ENCODE assay signal across 9 mouse cellular contexts in the genomic region with DNA sequence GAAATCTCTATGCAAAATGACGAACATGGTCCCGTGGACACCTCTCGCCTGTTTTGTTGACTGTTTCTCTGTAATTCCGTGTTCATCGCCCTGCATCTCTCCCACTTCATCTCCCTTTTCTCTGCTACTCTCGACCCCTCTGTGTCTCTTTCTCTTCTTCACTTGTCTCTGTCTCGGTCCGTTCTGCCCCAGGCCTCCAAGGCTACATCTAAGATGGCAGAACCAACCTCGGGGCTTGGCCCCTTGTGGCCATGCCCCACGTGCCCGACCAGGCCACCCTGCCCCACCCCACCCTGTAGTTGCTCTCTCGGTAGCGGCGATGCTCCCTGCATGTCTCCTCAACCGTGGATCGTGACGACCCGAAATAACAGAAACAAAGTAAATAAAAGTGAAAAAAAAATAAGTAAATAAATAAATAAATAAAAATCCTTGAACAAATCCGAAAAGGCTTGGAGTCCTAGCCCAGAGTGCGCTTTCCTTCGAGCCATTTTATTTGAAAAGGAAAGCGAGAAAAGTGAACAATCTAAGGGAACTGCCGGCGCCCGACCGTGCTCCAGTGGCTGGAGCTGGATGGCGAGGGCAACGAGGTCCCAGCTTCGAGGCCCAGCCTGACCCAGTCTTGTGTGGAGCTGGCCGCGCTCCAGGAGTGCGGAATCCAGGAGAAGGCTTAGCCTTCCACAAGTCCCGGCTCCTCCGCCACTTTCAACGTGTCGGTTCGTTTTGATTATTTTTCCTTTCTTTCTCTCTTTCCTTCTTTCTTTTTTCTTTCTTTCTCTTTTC.
A peak's percentile ranks its signal among the peaks of the same experiment; 100 is the strongest.
DNase-seq lines count a peak whose midpoint lies in the region; ATAC-seq and TF ChIP-seq lines count a peak whose summit lies in the region.
"Had no signal": no experiment of that assay in that cellular context is flagged by ENCODE, and none has a peak within 500 bp of the region (broad histone marks: within the 10 kb centered on the region; RNA-seq: fewer than 3 reads in every experiment).

No protein-coding gene starts in this region.

- dilution Hi-C loops in CH12.LX (cut with MboI; ENCODE audit: extremely low pct_ligation_motif_present, extremely low pct_unique_long_range_greater_than_20kb, low sequenced_read_pairs), result no loop called here

- no peak for TF ChIP-seq EP300 in CH12.LX (IDR thresholded peaks at IDR 0.05; ENCODE audit: low read length)

- peak overlapping the region; percentile 96 for H3K4me2 ChIP-seq in CH12.LX (ENCODE audit: insufficient read depth, low read depth, poor library complexity, severe bottlenecking)
- peak overlapping the region; percentile 90 for H3K4me2 ChIP-seq in heart, embryonic 15.5 days
- peak overlapping the region; percentile 35 for H3K4me2 ChIP-seq in kidney, embryonic 16.5 days (replicated peaks; ENCODE audit: low read depth, low read length)
- no peak overlapping the region for H3K4me2 ChIP-seq in neural tube, embryonic 14.5 days (ENCODE audit: low read depth, low read length)

- TF ChIP-seq CTCF in CH12.LX (conservative IDR thresholded peaks at IDR 0.05 in 1 of 2, IDR thresholded peaks at IDR 0.05 in 1 of 2; ENCODE audit: low read depth in 2 of 2, low read length in 2 of 2), result no peak

- H3K27ac ChIP-seq in CH12.LX (ENCODE audit: insufficient read depth, low read depth) (no peak overlapping the region), ES-E14 (ENCODE audit: insufficient read depth, low read depth, low read length, poor library complexity, severe bottlenecking) (no peak overlapping the region)
- no peak overlapping the region for H3K27ac ChIP-seq in heart, embryonic 15.5 days
- no peak overlapping the region for H3K27ac ChIP-seq in kidney, embryonic 16.5 days (ENCODE audit: low read length)
- H3K27ac ChIP-seq in neural tube, embryonic 14.5 days (ENCODE audit: low read depth, low read length), result peak overlapping the region; percentile 22; the same call in 1 of the 2 replicates
- H3K27ac ChIP-seq: macrophage had no signal

- DNase-seq in CH12.LX (ENCODE audit: extremely low read depth) (no peak), ES-E14 (ENCODE audit: low read depth, low spot score) (no peak)
- DNase-seq in urinary bladder, postnatal 25 days (ENCODE audit: low spot score), result no peak
- no peak for DNase-seq in urinary bladder, postnatal 36 days (ENCODE audit: low spot score in 2 of 2)
- DNase-seq in frontal cortex, postnatal 25 days (ENCODE audit: low spot score in 2 of 2), result no peak

- 3% methylated on average over 37 of the region's 37 CpGs for WGBS in heart, embryonic 15.5 days
- 8% methylated on average over 37 of the region's 37 CpGs for WGBS in kidney, embryonic 16.5 days
- 2% methylated on average over 37 of the region's 37 CpGs for WGBS in neural tube, embryonic 14.5 days

- H3K9me3 ChIP-seq in CH12.LX (replicated peaks; ENCODE audit: low read length), result peaks cover 17% of the 10 kb centered on the region
- H3K9me3 ChIP-seq in ES-E14 (ENCODE audit: control insufficient read depth, insufficient read depth, low read depth, low read length), result no peaks in the 10 kb centered on the region
- H3K9me3 ChIP-seq in heart, embryonic 15.5 days (replicated peaks), result no peaks in the 10 kb centered on the region
- H3K9me3 ChIP-seq in kidney, embryonic 16.5 days (ENCODE audit: low read length), result no peaks in the 10 kb centered on the region
- H3K9me3 ChIP-seq in neural tube, embryonic 14.5 days (ENCODE audit: control insufficient read depth, low read length), result no peaks in the 10 kb centered on the region

- H3K27me3 ChIP-seq in CH12.LX (replicated peaks), result peaks cover 52% of the 10 kb centered on the region
- H3K27me3 ChIP-seq in heart, embryonic 15.5 days, result peaks cover 76% of the 10 kb centered on the region
- H3K27me3 ChIP-seq in kidney, embryonic 16.5 days (ENCODE audit: insufficient read depth, low read length), result peaks cover 43% of the 10 kb centered on the region
- H3K27me3 ChIP-seq in neural tube, embryonic 14.5 days (ENCODE audit: control insufficient read depth, insufficient read depth, low read length), result peaks cover 42% of the 10 kb centered on the region

- peak overlapping the region in 1 of 3 experiments; percentile 35 for H3K4me3 ChIP-seq in CH12.LX (replicated peaks in 1 of 3; ENCODE audit: low read depth in 2 of 3, low read length in 2 of 3, poor library complexity in 1 of 3)
- peak overlapping the region; percentile 27 to 31; a peak in 2 of 4 replicates for H3K4me3 ChIP-seq in ES-E14 (ENCODE audit: insufficient read depth in 1 of 2, low read depth in 1 of 2, low read length in 2 of 2, poor library complexity in 1 of 2, severe bottlenecking in 1 of 2)
- H3K4me3 ChIP-seq in heart, embryonic 15.5 days, result peak overlapping the region; percentile 59
- 0 out of 2 replicates have a peak overlapping the region, but pooled peaks have one; percentile 12 for H3K4me3 ChIP-seq in kidney, embryonic 16.5 days (ENCODE audit: low read length)
- H3K4me3 ChIP-seq in neural tube, embryonic 14.5 days (ENCODE audit: low read depth, low read length), result no peak overlapping the region

- ATAC-seq in heart, embryonic 15.5 days (replicated peaks; ENCODE audit: insufficient number of reproducible peaks, insufficient read depth, low FRiP score, low read depth), result no peak
- ATAC-seq in kidney, embryonic 16.5 days (ENCODE audit: low FRiP score, low TSS enrichment), result no peak
- ATAC-seq in neural tube, embryonic 14.5 days (ENCODE audit: low read depth), result no peak

- TF ChIP-seq POLR2A in CH12.LX (IDR thresholded peaks at IDR 0.05; ENCODE audit: low read depth, low read length), result no peak

- H3K36me3 ChIP-seq in CH12.LX (replicated peaks in 1 of 2; ENCODE audit: control insufficient read depth in 1 of 2, insufficient read depth in 1 of 2, low read length in 1 of 2) (no peaks in the 10 kb centered on the region), ES-E14 (ENCODE audit: control insufficient read depth, insufficient read depth, low read length, poor library complexity, severe bottlenecking) (no peaks in the 10 kb centered on the region)
- H3K36me3 ChIP-seq in heart, embryonic 15.5 days, result no peaks in the 10 kb centered on the region
- H3K36me3 ChIP-seq in kidney, embryonic 16.5 days (ENCODE audit: insufficient read depth, low read length), result no peaks in the 10 kb centered on the region
- H3K36me3 ChIP-seq in neural tube, embryonic 14.5 days (ENCODE audit: control insufficient read depth, insufficient read depth, low read length), result no peaks in the 10 kb centered on the region

- H3K4me1 ChIP-seq in CH12.LX (ENCODE audit: control insufficient read depth in 1 of 2, insufficient read depth in 2 of 2) (peaks cover 5 to 12% of the 10 kb centered on the region in 2 experiments; a peak in 3 of 4 replicates), ES-E14 (ENCODE audit: control insufficient read depth in 2 of 2, insufficient read depth in 2 of 2, low read length in 2 of 2, poor library complexity in 1 of 2) (peaks cover 0 to 7% of the 10 kb centered on the region in 2 experiments; a peak in 1 of 4 replicates)
- H3K4me1 ChIP-seq in heart, embryonic 15.5 days (replicated peaks), result peaks cover 26% of the 10 kb centered on the region
- peaks cover 55% of the 10 kb centered on the region for H3K4me1 ChIP-seq in kidney, embryonic 16.5 days (ENCODE audit: insufficient read depth, low read length)
- H3K4me1 ChIP-seq in neural tube, embryonic 14.5 days (ENCODE audit: control insufficient read depth, insufficient read depth, low read length), result peaks cover 32% of the 10 kb centered on the region

- H3K9ac ChIP-seq in CH12.LX (ENCODE audit: insufficient read depth, low read depth) (no peak overlapping the region), ES-E14 (ENCODE audit: insufficient read depth, low read depth, low read length, poor library complexity, severe bottlenecking) (no peak overlapping the region)
- H3K9ac ChIP-seq in heart, embryonic 15.5 days, result no peak overlapping the region
- H3K9ac ChIP-seq in kidney, embryonic 16.5 days (replicated peaks; ENCODE audit: low read length), result no peak overlapping the region
- H3K9ac ChIP-seq in neural tube, embryonic 14.5 days (replicated peaks; ENCODE audit: low read depth, low read length), result no peak overlapping the region

- in situ Hi-C loops in CH12.LX (cut with MboI; ENCODE audit: low pct_ligation_motif_present, low pct_unique_long_range_greater_than_20kb, low sequenced_read_pairs) (no loop called here), ES-E14 (cut with MboI; ENCODE audit: low sequenced_read_pairs in 2 of 2, unreplicated experiment in 2 of 2) (loop anchor here in 1 of 2 experiments (5.0 kb wide), 1 partner anchor 75 kb away; no protein-coding TSS in a partner anchor)

- no peaks in the 10 kb centered on the region for H3K79me2 ChIP-seq in CH12.LX (replicated peaks; ENCODE audit: control insufficient read depth, extremely low read depth, insufficient read depth, poor library complexity, severe bottlenecking)

- no peak for TF ChIP-seq RAD21 in CH12.LX (IDR thresholded peaks at IDR 0.05; ENCODE audit: low read depth, low read length)

TF ChIP-seq in CH12.LX, 34 proteins besides CTCF, POLR2A, EP300 and RAD21:
- TF ChIP-seq ZKSCAN1 (IDR thresholded peaks at IDR 0.05; ENCODE audit: borderline replicate concordance, low read depth, low read length) (no peak), ZC3H11A (IDR thresholded peaks at IDR 0.05; ENCODE audit: low read depth, low read length) (no peak), BHLHE40 (IDR thresholded peaks at IDR 0.05; ENCODE audit: low read depth, low read length) (peak; percentile 34; the same call in 1 of the 2 replicates)

TF ChIP-seq in ES-E14, 5 proteins besides CTCF, POLR2A, EP300 and RAD21:
- TF ChIP-seq HCFC1 (IDR thresholded peaks at IDR 0.05; ENCODE audit: borderline replicate concordance, insufficient read depth, low read length) (no peak), CHD2 (IDR thresholded peaks at IDR 0.05; ENCODE audit: low read depth, low read length) (no peak), MAFK (IDR thresholded peaks at IDR 0.05; ENCODE audit: insufficient read depth, low read depth, low read length) (no peak), ZNF384 (IDR thresholded peaks at IDR 0.05; ENCODE audit: low read depth, low read length) (no peak), ZC3H11A (IDR thresholded peaks at IDR 0.05; ENCODE audit: borderline replicate concordance, low read depth, low read length) (no peak)
